8 mouse cellular contexts compared by ENCODE assay signal in genomic region chr5:123015915-123016314, GRCm38 (mm10). TPM values are rescaled to one million over a fixed set of nuclear protein-coding genes. Genes with fewer than 3 reads are reported as not detected.
DNase-seq lines count a peak whose midpoint lies in the region; ATAC-seq lines count a peak whose summit lies in the region.

No protein-coding gene starts in this region.

- peak overlapping the region; percentile 71 for H3K4me2 ChIP-seq in heart, embryonic 15.5 days
- peak overlapping the region; percentile 81 for H3K4me2 ChIP-seq in hindbrain, embryonic 16.5 days (ENCODE audit: low read length)

- H3K9ac ChIP-seq in heart, embryonic 15.5 days, result peak overlapping the region; percentile 82
- peak overlapping the region; percentile 88 for H3K9ac ChIP-seq in hindbrain, embryonic 16.5 days (ENCODE audit: low read depth, low read length)

- H3K4me3 ChIP-seq in heart, embryonic 15.5 days, result peak overlapping the region; percentile 81
- H3K4me3 ChIP-seq in hindbrain, embryonic 16.5 days (ENCODE audit: low read length), result peak overlapping the region; percentile 80

- no peaks in the 10 kb centered on the region for H3K27me3 ChIP-seq in heart, embryonic 15.5 days
- H3K27me3 ChIP-seq in hindbrain, embryonic 16.5 days (replicated peaks; ENCODE audit: control insufficient read depth, insufficient read depth, low read length), result no peaks in the 10 kb centered on the region

- peaks cover 56% of the 10 kb centered on the region for H3K4me1 ChIP-seq in heart, embryonic 15.5 days (replicated peaks)
- H3K4me1 ChIP-seq in hindbrain, embryonic 16.5 days (ENCODE audit: control insufficient read depth, insufficient read depth, low read depth, low read length), result peaks cover 21% of the 10 kb centered on the region

- DNase-seq in heart, postnatal 10 days, result no peak
- peak; percentile 47 for DNase-seq in Muller cell, postnatal 12 days (ENCODE audit: inconsistent ontology term)
- DNase-seq in lung, postnatal 4 days, result peak; percentile 39 to 49
- DNase-seq in urinary bladder, postnatal 10 days (ENCODE audit: low spot score), result no peak
- no peak for DNase-seq in c-Kit-positive CD71-positive TER-119-positive erythroid progenitor cells, embryonic 14.5 days (ENCODE audit: low spot score)
- DNase-seq in right cerebral cortex, adult 18-20 months, result no peak

- H3K9me3 ChIP-seq in heart, embryonic 15.5 days (replicated peaks), result no peaks in the 10 kb centered on the region
- no peaks in the 10 kb centered on the region for H3K9me3 ChIP-seq in hindbrain, embryonic 16.5 days (ENCODE audit: control insufficient read depth, low read length)

- H3K36me3 ChIP-seq in heart, embryonic 15.5 days, result no peaks in the 10 kb centered on the region
- no peaks in the 10 kb centered on the region for H3K36me3 ChIP-seq in hindbrain, embryonic 16.5 days (ENCODE audit: control insufficient read depth, insufficient read depth, low read length)

- ATAC-seq in heart, embryonic 15.5 days (replicated peaks; ENCODE audit: insufficient number of reproducible peaks, insufficient read depth, low FRiP score, low read depth), result no peak
- ATAC-seq in hindbrain, embryonic 16.5 days, result no peak

- WGBS in heart, embryonic 15.5 days, result 19% methylated on average over 8 of the region's 8 CpGs
- 25% methylated on average over 8 of the region's 8 CpGs for WGBS in hindbrain, embryonic 16.5 days

- intact Hi-C loops in heart, postnatal 10 days (cut with DNase I), result loop anchor here (1.0 to 2.0 kb wide), 4 partner anchors 24 to 91 kb away; no protein-coding TSS in a partner anchor

- H3K27ac ChIP-seq in heart, embryonic 15.5 days, result peak overlapping the region; percentile 97
- no peak overlapping the region; the same call in 1 of the 2 replicates for H3K27ac ChIP-seq in hindbrain, embryonic 16.5 days (ENCODE audit: low read depth, low read length)

RNA-seq across cellular contexts. Expression of gene Orai1, which starts 1.0 kb away (rescaled TPM):
- 17.3 and 19.0 TPM in 2 replicates for polyA plus RNA-seq in heart, embryonic 15.5 days (2015; fragmentation: Nextera tagmentation; extraction: Ambion mirVana)
- 10 to 100 TPM; 18.7 to 20.2 TPM for total RNA-seq in heart, postnatal 10 days (2021)
- 14.2 TPM in 2 replicates for polyA plus RNA-seq in hindbrain, embryonic 16.5 days (2015; fragmentation: Nextera tagmentation; extraction: Ambion mirVana)

RNA-seq across cellular contexts. Expression of gene Kdm2b, which starts 26.3 kb away (rescaled TPM):
- 23.9 and 29.0 TPM in 2 replicates for polyA plus RNA-seq in heart, embryonic 15.5 days (2015; fragmentation: Nextera tagmentation; extraction: Ambion mirVana)
- 10 to 100 TPM; 23.1 to 23.3 TPM for total RNA-seq in heart, postnatal 10 days (2021)
- polyA plus RNA-seq in hindbrain, embryonic 16.5 days (2015; fragmentation: Nextera tagmentation; extraction: Ambion mirVana), result 88.8 and 99.8 TPM in 2 replicates

RNA-seq across cellular contexts. Expression of gene Morn3, which starts 30.9 kb away (rescaled TPM):
- polyA plus RNA-seq in heart, embryonic 15.5 days (2015; fragmentation: Nextera tagmentation; extraction: Ambion mirVana), result not detected in 2 replicates
- not detected for total RNA-seq in heart, postnatal 10 days (2021)
- 0.47 and 0.81 TPM in 2 replicates for polyA plus RNA-seq in hindbrain, embryonic 16.5 days (2015; fragmentation: Nextera tagmentation; extraction: Ambion mirVana)

RNA-seq across cellular contexts. Expression of gene Tmem120b, which starts 52.3 kb away (rescaled TPM):
- polyA plus RNA-seq in heart, embryonic 15.5 days (2015; fragmentation: Nextera tagmentation; extraction: Ambion mirVana), result 11.3 and 13.0 TPM in 2 replicates
- total RNA-seq in heart, postnatal 10 days (2021), result 10 to 100 TPM; 11.1 to 11.7 TPM
- polyA plus RNA-seq in hindbrain, embryonic 16.5 days (2015; fragmentation: Nextera tagmentation; extraction: Ambion mirVana), result 17.3 and 19.8 TPM in 2 replicates

Comparison
In these comparisons a context has a peak if more than half of its experiments do, and no peak if none do; other contexts are left out.
1. DNase-seq: peak in Muller cell, postnatal 12 days (single experiment) and lung, postnatal 4 days (2 of 2); none in heart, postnatal 10 days (0 of 2), urinary bladder, postnatal 10 days (single experiment), c-Kit-positive CD71-positive TER-119-positive erythroid progenitor cells, embryonic 14.5 days (single experiment) and right cerebral cortex, adult 18-20 months (single experiment).